Mouse (Mus musculus) thymus, postnatal 14 days (tissue): ENCODE measurements around the gene Ano3.
"Not testable (repeated sequence)": the region's sequence is repeated elsewhere in the genome, so short reads cannot be mapped to it uniquely, and the experiment has no call there.

Experiments used
- DNase-seq: peaks from one replicate; pipeline ENCODE4 v3.0.0; 2021

Gene Ano3

DNA sequence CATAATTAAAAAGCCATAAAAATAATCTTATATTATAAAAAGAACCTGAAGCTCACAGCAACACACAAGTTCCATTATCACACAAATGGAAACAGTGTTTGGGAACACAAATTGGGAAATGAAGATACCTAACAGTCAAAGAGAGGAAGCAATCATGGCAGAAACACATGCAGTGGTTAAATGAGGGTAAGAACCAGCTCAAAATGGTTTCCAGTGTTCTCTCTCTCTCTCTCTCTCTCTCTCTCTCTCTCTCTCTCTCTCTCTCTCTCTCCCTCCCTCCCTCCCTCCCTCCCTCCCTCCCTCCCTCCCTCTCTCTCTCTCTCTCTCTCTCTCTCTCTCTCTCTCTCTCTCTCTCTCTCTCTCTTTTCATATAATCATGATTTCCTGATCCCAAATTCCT is at the start of gene Ano3:
Gene Ano3, minus strand, starts transcription at position 101 of the 400 bp plus-strand sequence.
- not testable (repeated sequence) for DNase-seq

DNA sequence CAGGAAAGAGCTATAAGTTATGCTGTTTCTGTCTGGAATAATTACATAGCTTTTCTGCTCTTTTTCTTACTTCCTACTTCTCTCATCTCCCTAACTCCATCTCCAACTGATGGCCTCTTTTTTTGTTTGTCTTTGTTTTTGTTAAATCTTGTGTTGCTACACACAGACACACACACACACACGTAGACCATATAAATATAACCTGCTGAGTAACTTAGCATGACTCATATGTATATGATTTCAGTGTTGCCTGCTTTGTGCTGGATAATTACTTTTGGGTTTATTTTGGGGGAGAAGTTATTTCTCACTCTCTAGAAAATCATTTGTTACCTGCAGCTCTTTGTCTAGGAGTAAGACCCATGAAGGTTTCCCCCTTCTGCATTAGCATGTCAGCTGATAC is 39.3 kb upstream of the Ano3 start:
- no peak for DNase-seq

DNA sequence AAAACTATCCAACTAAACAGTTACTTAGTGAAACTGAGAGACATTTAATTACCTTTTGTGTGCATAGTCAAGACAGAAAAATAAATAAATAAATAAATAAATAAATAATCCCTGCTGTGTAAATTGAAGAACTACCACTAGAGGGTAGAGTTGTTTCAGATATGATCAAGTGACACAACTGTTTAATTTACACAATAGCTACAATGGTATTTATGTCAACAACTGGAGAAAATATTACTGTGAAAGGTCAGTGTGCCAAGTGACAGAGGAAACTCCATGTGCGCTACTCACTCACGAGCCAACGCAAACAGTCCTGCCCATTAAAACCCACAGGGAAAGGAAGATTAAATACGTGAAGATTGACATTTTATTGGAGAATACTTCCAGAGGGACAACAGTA is 38.8 kb upstream of the Ano3 start:
- no peak for DNase-seq

DNA sequence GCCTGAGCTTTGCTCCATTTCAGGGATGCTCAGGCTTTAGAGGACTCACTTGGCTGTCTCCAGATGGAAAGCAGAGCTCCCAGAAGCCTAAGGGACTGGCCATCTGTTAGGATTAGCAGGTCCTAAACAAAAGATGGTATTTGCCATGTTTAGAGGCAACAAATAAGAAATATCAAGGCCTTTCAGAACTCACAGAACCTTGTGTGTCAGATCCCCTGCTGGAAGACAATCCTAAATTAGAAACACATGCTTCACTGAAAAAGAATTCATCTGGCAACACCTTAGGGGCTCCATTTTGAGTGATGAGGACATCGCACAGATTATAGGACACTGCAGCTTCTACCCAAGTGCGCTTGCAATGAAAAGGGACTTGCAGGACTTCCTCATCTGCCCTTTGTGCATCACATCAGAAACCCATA is 35.1 kb upstream of the Ano3 start:
- no peak for DNase-seq

GRCm38 (mm10) chr2:110981733-110982132 is 31.0 kb upstream of the Ano3 start:
- DNase-seq, result no peak

- no peak for DNase-seq
These were observed 28.9 kb upstream of the Ano3 start for GRCm38 (mm10) chr2:110979610-110980009.

DNA sequence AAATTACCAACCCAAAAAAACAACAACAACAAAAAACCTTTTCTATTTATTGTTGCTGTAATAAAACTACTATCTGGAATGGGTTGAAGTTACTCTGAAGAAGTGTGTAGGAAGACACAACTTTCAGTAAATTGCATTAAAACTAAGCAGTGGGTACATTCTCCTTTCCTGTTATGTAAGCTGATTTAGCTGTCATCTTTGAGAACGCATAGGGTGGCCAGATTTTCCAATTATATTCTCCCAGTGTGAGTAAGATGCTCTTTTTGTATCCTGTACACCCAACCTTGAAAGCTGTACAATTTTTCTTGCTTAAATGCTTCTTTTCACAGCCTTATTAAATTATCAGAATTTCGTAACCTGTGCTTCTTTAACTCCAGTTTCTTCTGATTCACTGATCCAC is 26.1 kb upstream of the Ano3 start:
- no peak for DNase-seq

- DNase-seq, result no peak
These were observed 19.4 kb upstream of the Ano3 start for GRCm38 (mm10) chr2:110970158-110970557.

GRCm38 (mm10) chr2:110965398-110965797 is 14.7 kb upstream of the Ano3 start:
- DNase-seq, result no peak

DNA sequence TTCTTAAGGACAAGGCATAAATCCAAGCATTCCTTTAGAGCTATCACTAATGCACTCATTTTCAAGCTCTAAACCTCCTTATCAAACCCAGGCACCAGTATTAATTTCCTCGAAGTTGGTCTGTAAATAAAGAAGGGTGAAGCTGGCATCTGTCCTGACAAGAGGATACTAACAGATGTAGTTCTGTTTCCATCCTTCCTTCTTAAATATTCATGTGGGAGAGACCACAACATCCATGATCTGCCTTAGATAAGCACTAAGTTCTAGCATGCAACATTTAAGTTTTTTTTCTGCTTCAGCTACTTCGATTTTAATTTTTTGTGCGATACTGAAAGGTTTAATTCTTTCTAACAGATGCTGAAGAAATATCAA is 305 bp downstream of the Ano3 start:
- no peak for DNase-seq

GRCm38 (mm10) chr2:110949679-110950431 is 868 bp downstream of the Ano3 start:
- no peak for DNase-seq

- DNase-seq, result no peak
These were observed 5.6 kb downstream of the Ano3 start for GRCm38 (mm10) chr2:110945171-110945570.

- no peak for DNase-seq
These were observed 15.0 kb downstream of the Ano3 start for GRCm38 (mm10) chr2:110935691-110936090.

- no peak for DNase-seq
These were observed 21.6 kb downstream of the Ano3 start for GRCm38 (mm10) chr2:110929126-110929525.

DNA sequence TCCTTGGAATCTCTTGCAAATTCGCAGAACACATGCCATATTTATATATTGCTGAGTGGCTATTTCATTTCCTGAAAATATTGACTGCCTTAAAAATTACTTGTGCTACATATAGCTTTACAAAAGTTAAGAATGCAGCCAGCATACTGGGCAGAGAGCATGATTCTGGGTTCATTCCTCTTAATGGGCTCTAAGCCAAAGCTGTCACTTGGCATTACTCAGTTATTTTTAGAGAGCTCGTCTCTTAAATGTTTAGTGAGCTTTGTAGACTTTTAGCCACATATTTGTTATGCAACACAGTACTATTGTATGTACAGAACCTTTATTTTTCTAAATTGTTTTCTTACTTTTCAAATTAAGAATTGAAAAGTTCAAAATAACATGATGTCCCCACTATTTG is 41.2 kb downstream of the Ano3 start:
- no peak for DNase-seq

- no peak for DNase-seq
These were observed 44.2 kb downstream of the Ano3 start for GRCm38 (mm10) chr2:110906473-110906872.

DNA sequence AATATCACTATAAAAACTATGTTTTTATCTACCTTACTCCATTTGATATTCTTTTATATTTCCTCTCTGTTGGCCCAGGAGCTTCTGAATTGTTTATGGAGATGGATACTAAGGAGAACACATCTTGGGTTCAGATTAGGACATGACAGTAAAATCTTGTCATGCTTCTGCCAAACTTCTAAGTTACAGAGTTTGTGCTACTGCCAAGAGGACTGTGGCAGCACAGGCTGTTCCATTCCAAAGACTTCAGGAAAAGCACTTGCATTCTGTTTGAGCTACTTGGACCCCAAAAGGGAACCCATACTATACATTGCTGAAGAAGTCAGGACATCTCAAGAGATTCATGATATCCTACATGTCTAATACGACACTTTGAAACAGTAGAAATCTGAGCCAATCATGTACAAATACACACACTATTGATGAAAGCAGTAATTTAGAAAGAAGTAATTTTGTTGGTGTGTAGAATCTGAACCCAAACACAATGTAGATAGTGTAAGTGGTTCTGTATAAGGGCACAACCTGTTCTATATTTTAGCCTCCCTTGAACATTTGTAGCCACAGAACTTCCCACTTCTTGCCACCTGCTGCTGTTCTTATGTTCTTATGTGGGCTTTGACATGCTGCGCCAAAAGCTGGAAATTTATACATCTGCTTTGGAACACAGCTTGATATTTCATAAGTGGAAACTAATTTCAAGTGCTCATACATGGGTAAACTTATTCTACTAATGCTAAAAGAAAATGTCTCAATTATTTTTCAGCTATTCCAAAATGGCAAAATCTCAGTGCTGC is 54.0 kb downstream of the Ano3 start:
- DNase-seq, result no peak

DNA sequence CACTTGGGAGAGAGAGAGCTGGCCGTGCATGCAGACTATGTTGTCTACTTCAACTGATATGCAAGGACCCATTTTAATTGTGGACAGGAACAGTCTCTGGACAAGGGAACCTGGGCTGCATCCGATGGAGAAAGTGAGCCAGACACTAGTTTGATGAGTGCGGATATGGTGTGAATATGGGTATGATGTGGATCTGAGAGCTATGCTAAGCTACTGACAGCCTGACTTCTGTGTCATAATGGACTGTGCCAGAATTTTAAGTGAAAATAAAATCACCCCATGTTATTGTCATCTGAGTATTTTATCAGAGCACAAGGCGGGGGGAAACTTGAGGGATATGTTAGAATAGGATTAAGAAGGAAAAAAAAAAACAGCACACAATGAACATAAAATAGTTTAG is 79.1 kb downstream of the Ano3 start:
- no peak for DNase-seq

GRCm38 (mm10) chr2:110865584-110865983 is 85.1 kb downstream of the Ano3 start:
- DNase-seq, result no peak

DNA sequence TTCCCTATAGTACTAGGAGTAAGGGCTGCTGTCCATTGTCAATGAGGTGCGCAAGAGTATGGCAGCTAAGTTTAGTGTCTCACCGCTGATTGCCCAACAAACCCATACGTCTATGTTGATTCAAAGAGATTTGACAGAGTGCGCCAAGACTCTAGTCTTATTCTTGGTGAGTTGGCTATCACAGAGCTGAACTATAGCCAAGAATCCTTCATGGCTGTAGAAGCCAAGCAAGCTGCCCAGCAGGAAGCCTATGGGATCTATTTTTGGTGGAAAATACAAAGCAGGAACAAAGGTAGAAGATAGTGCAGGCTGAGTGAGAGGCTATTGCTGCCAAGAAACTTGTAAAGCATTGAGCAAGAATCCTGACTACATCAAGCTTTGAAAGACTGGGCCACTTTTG is 87.3 kb downstream of the Ano3 start:
- DNase-seq, result no peak

- DNase-seq, result no peak
These were observed 111.0 kb downstream of the Ano3 start for GRCm38 (mm10) chr2:110839559-110840243.

DNA sequence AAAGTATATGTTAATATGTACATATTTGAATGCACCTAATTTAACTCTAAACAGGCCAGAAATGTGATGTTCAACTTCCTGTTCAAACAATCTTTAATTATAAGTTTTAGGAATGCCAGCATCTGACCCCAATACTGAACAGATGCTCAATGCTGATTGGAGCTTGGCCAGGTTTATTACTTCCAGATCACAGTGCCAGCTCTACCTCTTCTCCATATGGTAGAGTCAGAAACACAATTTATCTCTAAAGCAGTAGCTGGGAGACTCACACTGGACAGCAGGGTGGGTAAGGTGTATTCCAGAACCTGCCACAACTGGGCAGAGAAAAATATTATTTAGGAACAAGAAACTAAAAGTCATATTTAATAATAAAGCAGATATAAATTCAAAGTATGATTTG is 134.5 kb downstream of the Ano3 start:
- DNase-seq, result no peak

- no peak for DNase-seq
These were observed 135.8 kb downstream of the Ano3 start for GRCm38 (mm10) chr2:110814964-110815363.
